Mouse (Mus musculus): ENCODE results near the gene Etnk1.
A peak's percentile ranks its signal among the peaks of the same experiment; 100 is the strongest.
"Not testable (repeated sequence)": the region's sequence is repeated elsewhere in the genome, so short reads cannot be mapped to it uniquely, and the experiment has no call there.

The Etnk1 gene

GRCm38 (mm10) chr6:143151081-143151995 is 15.7 kb upstream of the Etnk1 start:
- not testable (repeated sequence) for DNase-seq

- no peak for DNase-seq
Measured at GRCm38 (mm10) chr6:143152321-143152827, 14.6 kb upstream of the Etnk1 start.

DNA sequence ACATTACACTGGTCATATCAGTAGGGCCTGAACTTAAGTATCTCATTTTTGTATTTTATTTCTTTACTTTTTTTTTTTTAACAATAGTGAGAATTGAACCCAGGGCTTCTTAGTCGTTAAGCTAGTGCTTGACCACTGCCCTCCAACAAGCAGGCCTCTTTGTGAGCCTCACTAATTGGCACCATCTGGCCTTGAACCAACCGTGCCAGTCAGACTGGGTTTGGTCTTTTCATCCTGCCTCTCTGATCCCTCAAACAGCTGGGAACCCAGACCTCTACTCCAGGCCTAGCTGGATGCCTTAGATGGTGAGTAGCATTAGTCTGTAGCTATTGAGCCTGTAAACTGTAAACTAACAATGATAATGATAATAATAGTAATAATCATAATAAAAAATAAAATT is 13.9 kb upstream of the Etnk1 start:
- no peak for DNase-seq

DNA sequence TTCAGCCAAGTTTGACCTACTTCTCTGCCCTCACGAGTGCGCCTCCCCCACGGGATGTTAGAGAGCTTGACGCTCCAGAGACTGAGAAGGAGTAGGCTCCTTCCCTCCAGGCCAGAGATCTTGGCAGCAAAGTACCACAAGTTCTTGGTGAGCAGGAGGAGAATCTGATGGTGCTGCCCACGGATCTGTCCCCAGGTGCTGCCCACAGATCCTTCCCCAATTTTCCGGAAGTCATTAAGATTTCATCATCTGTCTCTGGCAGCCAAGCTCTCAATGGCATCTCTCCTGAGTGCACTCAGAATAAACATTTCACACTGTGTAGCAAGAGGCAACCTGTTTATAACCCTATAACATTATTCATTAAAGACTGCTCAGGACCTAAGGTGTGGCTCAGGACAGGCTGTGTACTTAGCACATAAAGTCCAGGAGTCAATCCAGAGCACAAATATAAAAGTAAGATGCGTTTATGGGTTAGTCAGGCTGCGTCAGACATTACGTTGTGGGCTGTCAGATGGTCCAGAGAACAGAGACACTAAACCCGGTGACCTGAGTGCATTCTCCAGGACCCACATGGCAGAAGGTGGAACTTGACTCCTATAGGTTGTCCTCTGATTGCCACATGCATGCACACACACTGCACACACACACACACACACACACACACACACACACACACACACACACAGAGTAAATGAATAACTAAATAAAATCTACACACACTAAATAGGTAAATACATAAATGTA is 13.1 kb upstream of the Etnk1 start:
- DNase-seq = peak in 1 of 2 experiments; percentile 18

- DNase-seq = peak; percentile 43 to 59
Measured at GRCm38 (mm10) chr6:143154885-143155284, 12.1 kb upstream of the Etnk1 start.

- no peak for DNase-seq
Measured at GRCm38 (mm10) chr6:143155996-143156395, 11.0 kb upstream of the Etnk1 start.

DNA sequence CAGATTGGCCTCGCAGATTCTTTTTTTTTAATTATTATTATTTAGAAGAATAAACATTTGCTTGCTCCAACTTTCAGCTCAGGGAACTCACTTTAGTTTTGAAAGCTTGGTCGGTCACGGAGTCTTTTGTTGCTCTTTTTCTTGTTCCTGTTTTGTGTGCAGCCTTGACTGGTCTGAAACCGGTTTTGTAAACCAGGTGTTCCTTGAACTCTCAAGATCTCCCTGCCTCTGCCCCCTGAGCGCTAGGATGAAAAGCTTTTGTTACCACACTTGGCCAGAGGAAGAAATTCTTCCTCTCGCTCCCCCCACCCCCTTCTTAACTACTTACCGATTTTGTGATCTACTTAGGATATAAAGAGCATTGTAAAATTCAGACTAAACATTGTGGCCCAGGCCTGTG is 10.3 kb upstream of the Etnk1 start:
- DNase-seq = no peak

- no peak for DNase-seq
Measured at GRCm38 (mm10) chr6:143157401-143157800, 9.6 kb upstream of the Etnk1 start.

- no peak for DNase-seq
Measured at GRCm38 (mm10) chr6:143160572-143161231, 6.3 kb upstream of the Etnk1 start.

- no peak for DNase-seq
Measured at GRCm38 (mm10) chr6:143162161-143162877, 4.7 kb upstream of the Etnk1 start.

GRCm38 (mm10) chr6:143163956-143164905 is 2.8 kb upstream of the Etnk1 start:
- DNase-seq = no peak

- DNase-seq = no peak
Measured at GRCm38 (mm10) chr6:143164906-143165255, 2.1 kb upstream of the Etnk1 start.

- no peak for DNase-seq
Measured at GRCm38 (mm10) chr6:143165404-143166257, 1.4 kb upstream of the Etnk1 start.

GRCm38 (mm10) chr6:143167409-143167919 is 443 bp downstream of the Etnk1 start:
- no peak for DNase-seq

GRCm38 (mm10) chr6:143167981-143168674 is 1.1 kb downstream of the Etnk1 start:
- DNase-seq = no peak

DNA sequence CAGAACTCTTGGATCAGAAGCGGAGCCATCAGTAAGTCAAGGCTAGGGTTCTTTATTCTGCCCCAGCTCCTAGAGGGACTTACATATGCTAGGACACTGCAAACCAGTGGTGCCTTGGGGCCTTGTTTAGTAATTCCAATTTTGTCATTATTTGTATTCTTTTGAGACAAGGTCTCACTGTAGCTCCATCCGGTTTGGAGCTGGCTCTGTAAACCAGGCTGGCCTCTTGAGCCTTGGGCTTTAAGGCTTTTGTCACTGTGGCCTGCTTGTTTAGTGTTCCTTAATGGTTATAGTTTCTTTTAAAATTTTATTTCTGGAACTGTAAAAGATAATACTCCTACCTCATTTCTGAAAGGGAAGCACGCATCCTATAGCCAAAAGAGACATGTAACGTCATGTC is 2.4 kb downstream of the Etnk1 start:
- no peak for DNase-seq

GRCm38 (mm10) chr6:143170166-143170960 is 3.3 kb downstream of the Etnk1 start:
- DNase-seq = no peak

- no peak for DNase-seq
Measured at GRCm38 (mm10) chr6:143171066-143171465, 4.0 kb downstream of the Etnk1 start.

All from lung, postnatal 4 days (tissue).